In the genomic region with DNA sequence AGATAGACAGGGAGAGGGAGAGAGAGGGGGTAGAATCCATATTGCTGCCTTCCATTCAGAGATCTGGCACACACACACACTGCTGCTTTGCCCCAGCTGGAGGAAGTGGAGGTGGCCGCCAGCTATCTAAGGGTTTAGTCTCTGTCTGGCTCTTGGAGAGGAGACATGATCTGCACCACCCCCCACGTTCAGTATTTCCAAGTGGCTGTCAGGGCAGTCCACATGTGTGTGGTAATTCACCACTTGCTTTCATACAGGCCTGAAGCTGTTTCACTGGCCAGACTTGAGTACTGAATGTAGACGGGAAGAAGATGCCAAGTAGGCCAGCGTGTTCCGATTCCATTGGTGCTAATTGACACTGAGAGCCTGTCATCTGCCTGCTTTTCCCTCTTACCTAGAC, we compare ENCODE assay signal across 10 mouse cellular contexts.
A peak's percentile ranks its signal among the peaks of the same experiment; 100 is the strongest.
DNase-seq lines count a peak whose midpoint lies in the region; ATAC-seq and TF ChIP-seq lines count a peak whose summit lies in the region.
"Had no signal": no experiment of that assay in that cellular context is flagged by ENCODE, and none has a peak within 500 bp of the region (broad histone marks: within the 10 kb centered on the region; RNA-seq: fewer than 3 reads in every experiment).

No protein-coding gene starts in this region.

- peak; percentile 4 for DNase-seq in adrenal gland, adult 2 months
- DNase-seq in adrenal gland, postnatal 25 days, result no peak
- DNase-seq in urinary bladder, postnatal 14 days (ENCODE audit: low spot score), result peak; percentile 27
- DNase-seq in urinary bladder, postnatal 4 days (ENCODE audit: low spot score in 2 of 2), result no peak
- DNase-seq in lung, postnatal 0 days (ENCODE audit: low spot score), result peak; percentile 75
- no peak for DNase-seq in layer of hippocampus, adult 8-10 months (ENCODE audit: low spot score in 2 of 2)
- no peak for DNase-seq in urinary bladder, postnatal 10 days (ENCODE audit: low spot score)
- DNase-seq in layer of hippocampus, adult 9-10 months (ENCODE audit: low spot score), result no peak

- TF ChIP-seq CTCF in lung, postnatal 0 days (IDR thresholded peaks at IDR 0.05), result no peak

- no peaks in the 10 kb centered on the region for H3K4me1 ChIP-seq in lung, postnatal 0 days (ENCODE audit: insufficient read depth, low read depth, low read length)

- H3K9me3 ChIP-seq in lung, postnatal 0 days (ENCODE audit: low read length), result no peaks in the 10 kb centered on the region
- H3K9me3 ChIP-seq: limb, embryonic 12.5 days; stomach, embryonic 15.5 days had no signal

- no peaks in the 10 kb centered on the region for H3K36me3 ChIP-seq in lung, postnatal 0 days (ENCODE audit: insufficient read depth, low read length)
- H3K36me3 ChIP-seq: limb, embryonic 12.5 days; stomach, embryonic 15.5 days had no signal

- no peak overlapping the region for H3K4me3 ChIP-seq in lung, postnatal 0 days (ENCODE audit: low read depth, low read length)
- H3K4me3 ChIP-seq: limb, embryonic 12.5 days; stomach, embryonic 15.5 days had no signal

- no peaks in the 10 kb centered on the region for H3K27me3 ChIP-seq in lung, postnatal 0 days (replicated peaks; ENCODE audit: insufficient read depth, low read length)
- H3K27me3 ChIP-seq: limb, embryonic 12.5 days; stomach, embryonic 15.5 days had no signal

- H3K4me2 ChIP-seq in lung, postnatal 0 days (replicated peaks; ENCODE audit: low read depth, low read length), result no peak overlapping the region
- H3K4me2 ChIP-seq: limb, embryonic 12.5 days; stomach, embryonic 15.5 days had no signal

- H3K27ac ChIP-seq in lung, postnatal 0 days (ENCODE audit: low read length), result no peak overlapping the region
- H3K27ac ChIP-seq: limb, embryonic 12.5 days; stomach, embryonic 15.5 days had no signal

- WGBS in lung, postnatal 0 days, result 49% methylated on average over 5 of the region's 5 CpGs

- H3K9ac ChIP-seq in lung, postnatal 0 days (replicated peaks; ENCODE audit: low read depth), result no peak overlapping the region
- H3K9ac ChIP-seq: limb, embryonic 12.5 days; stomach, embryonic 15.5 days had no signal

- ATAC-seq in lung, postnatal 0 days, result peak; percentile 85

- TF ChIP-seq EP300 in lung, postnatal 0 days (IDR thresholded peaks at IDR 0.05), result no peak

Comparison
In these comparisons a context has a peak if more than half of its experiments do, and no peak if none do; other contexts are left out.
1. DNase-seq: peak in adrenal gland, adult 2 months (single experiment), urinary bladder, postnatal 14 days (single experiment) and lung, postnatal 0 days (single experiment); none in adrenal gland, postnatal 25 days (single experiment), urinary bladder, postnatal 4 days (0 of 2), layer of hippocampus, adult 8-10 months (0 of 2), urinary bladder, postnatal 10 days (single experiment) and layer of hippocampus, adult 9-10 months (single experiment).